Mouse (Mus musculus): ENCODE measurements around the gene Dbx2.

The Dbx2 gene

DNA sequence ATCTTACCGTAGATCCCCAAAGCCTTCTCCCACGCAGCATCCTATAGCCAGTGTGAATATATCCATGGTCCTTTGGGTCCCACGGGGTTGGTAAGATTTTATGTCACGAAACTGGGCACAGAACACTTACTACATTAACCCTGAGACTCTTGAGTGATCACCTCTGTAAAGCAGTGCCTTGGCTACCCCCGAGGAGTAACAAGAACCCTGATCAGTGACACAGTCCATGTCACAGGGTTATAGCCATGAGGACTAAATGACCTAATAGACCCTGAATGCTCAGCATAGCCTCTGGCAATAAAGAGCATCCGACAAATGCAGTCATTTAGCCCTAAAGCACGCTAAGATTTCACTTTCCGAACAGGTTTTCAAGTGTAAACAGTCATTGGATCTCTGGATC, 33.0 kb downstream of the Dbx2 start:
- DNase-seq (ENCODE audit: low read depth, low spot score), result no peak

DNA sequence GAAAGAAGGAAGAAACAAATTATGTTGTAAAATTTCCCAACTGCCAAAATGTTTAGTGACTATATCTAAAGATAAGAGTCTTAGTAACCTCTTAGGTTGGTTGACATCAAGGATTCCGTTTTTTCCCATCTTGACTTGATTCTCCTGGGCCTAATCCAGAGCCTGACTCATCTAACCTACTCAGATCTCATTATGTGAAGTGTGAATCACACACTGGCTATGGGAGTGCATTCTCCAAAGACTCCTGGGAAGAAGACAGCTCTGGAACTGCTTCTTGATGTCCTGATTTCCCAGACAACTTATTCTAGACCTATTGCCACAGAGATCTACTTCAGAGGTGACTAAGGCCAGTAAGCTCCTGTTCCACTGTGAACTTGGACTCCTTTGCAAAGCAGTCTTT, 43.2 kb downstream of the Dbx2 start:
- no peak for DNase-seq (ENCODE audit: low read depth, low spot score)

DNA sequence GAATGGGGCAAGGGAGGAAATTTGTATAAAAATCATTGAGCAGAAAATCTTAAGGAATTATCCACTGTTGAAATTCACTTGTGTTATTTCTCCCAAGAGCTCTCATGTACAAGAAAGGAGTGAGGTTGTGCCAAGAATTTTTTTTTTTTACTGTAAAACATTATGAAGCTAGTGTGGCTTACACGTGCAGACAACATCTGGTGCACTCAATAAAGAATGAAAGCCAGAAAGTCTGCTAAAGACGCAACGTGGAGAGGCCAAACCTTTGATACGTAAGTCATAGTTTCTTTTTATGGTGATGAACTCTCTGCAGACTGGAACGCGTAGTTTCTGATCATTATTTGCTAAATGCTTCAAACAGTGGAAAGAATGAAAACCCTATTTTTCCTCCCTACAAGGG, 54.6 kb downstream of the Dbx2 start:
- DNase-seq (ENCODE audit: low read depth, low spot score), result no peak

DNA sequence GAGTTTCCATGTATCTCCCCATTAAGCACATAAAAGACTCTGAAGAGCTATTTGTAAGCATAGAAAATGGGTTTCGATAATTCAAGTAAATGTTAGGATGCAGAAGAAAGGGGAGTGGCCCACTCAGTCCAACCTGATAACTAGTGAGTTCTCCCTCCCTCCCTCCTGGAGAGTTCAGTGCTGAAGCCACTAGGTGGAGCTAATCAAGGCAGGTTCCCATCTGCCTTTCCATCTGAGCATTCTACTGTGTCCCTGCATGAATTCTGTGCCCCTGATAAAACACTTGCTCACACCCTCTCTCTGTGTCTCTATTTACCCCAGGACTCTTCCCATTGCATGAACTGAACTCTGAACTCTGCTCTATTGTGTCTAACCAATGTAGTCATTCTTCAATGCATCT, 57.1 kb downstream of the Dbx2 start:
- no peak for DNase-seq (ENCODE audit: low read depth, low spot score)

DNA sequence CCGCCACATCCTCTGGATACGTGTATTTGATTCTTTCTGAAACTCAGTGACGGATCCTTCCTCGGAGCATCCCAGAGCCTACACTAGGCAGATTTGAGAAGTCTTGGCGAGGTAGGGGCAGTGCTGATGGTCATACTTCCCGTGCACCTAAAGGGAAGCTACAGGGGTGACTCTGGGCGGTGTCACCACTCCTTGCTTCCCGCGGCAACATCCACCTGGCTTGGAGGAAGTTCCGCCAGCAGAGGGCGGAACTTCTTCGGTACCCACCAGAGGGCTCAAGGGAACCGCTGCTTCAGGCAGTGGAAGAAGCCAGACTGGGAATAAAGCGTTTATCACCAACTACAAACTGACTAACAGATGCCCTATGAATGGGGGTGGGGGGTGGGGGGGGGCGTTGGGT, 68.9 kb downstream of the Dbx2 start:
- DNase-seq (ENCODE audit: low read depth, low spot score), result no peak

DNA sequence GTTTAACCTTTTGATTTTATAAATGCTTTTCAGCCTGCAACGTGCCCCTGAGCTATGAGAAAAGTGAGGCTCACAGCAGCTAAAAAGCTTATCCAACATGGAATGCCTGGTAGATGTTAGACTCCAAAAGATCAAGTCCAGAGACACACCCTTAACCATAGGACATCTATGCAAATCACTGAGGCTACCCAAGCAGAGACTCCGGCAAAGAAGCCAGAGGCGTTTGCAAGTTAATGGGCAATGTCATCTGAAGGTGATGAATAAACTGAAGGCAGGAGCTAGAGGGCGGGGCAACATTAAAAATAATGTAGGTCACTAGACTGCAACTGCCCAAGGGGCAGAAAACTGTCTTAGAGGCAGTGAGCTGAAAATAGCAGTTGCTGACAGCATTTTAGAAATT, 70.9 kb downstream of the Dbx2 start:
- no peak for DNase-seq (ENCODE audit: low read depth, low spot score)

DNA sequence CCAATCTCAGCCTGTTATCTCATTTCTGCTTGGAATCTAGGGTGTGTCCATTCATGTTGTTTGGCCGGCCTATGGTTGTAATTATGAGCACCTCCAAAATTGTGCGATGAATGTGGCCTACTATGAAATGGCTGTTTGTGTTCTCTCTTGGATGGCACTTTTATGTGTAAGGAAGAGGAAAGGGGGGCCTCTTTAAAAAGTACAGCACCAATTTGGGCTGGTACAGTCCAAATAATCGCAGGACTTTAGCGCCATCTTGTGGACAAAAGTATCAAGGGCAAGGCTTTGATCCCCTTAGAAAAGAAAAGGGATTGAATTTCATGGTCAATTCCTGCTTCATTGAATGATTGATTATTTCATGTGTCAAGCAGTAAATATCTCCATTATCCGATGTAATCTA, 81.1 kb downstream of the Dbx2 start:
- peak; percentile 67 for DNase-seq (ENCODE audit: low read depth, low spot score)
